Mouse (Mus musculus): ENCODE measurements around the gene Cggbp1.

DNA sequence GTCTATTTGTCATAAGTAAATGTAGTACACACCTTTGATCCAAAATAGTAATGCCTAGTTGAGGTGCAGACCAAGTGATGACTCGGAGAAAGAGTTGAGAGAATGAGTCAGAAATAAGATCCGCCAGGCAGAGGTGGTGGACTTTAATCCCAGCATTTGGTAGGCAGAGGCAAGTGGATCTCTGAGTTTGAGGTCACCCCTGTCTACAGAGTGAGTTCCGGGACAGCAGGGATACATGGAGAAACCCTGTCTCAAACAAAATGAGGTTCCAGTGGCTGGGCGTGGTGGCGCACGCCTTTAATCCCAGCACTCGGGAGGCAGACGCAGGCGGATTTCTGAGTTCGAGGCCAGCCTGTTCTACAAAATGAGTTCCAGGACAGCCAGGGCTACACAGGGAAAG lies 23.6 kb downstream of the Cggbp1 start:
- TF ChIP-seq CTCF (IDR thresholded peaks at IDR 0.05; ENCODE audit: borderline replicate concordance, control insufficient read depth, extremely low read depth, insufficient read depth, low read length, poor library complexity) (no peak), POLR2A (IDR thresholded peaks at IDR 0.05; ENCODE audit: control insufficient read depth, extremely low read depth, insufficient read depth, low read length, poor library complexity) (no peak)

All from thymus, adult 2 months (tissue).